Mouse (Mus musculus) layer of hippocampus, postnatal 25 days (tissue): ENCODE data around the gene Pcna. TPM values are rescaled to one million over a fixed set of nuclear protein-coding genes. Genes with fewer than 3 reads are reported as not detected.
"Not testable (repeated sequence)": the region's sequence is repeated elsewhere in the genome, so short reads cannot be mapped to it uniquely, and the experiment has no call there.

Experiments used
- DNase-seq, 2 experiments: peaks; one replicate each; pipeline ENCODE4 v3.0.0; 2022; ENCODE audit warnings: mixed read lengths in 2 of 2, low spot score in 1 of 2; ENCODE audit errors: extremely low spot score in 1 of 2
- total RNA-seq, 2 experiments: library from RNA; stranded (reverse); gene quantifications; 2 replicates each; pipeline ENCODE4 v1.2.3; 2021

Pcna gene
- total RNA-seq, 2 experiments from 2014 or later = 47.4 to 50.8 TPM

- DNase-seq = not testable (repeated sequence)
Observed at GRCm38 (mm10) chr2:132239434-132239833, 13.7 kb downstream of the Pcna start.

DNA sequence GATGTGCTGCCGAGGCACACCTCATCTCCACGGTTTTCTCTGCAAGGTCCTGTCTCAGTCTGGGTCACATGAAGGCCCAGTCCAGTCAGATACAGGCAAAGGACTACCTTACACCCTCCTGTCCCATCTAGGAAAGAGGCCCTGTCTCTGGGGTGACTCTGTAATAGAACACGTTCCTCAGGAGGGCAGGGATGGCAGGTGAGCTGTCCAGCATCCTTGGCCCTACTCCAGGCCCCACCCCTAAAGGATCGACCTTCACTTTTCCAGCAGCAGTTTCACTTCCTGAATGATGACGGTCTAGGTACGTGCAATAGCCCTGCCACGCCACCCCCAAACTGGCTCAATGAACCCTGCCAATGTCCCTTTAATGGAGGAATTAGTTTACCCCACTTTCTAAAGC is 17.1 kb downstream of the Pcna start:
- DNase-seq = no peak

DNA sequence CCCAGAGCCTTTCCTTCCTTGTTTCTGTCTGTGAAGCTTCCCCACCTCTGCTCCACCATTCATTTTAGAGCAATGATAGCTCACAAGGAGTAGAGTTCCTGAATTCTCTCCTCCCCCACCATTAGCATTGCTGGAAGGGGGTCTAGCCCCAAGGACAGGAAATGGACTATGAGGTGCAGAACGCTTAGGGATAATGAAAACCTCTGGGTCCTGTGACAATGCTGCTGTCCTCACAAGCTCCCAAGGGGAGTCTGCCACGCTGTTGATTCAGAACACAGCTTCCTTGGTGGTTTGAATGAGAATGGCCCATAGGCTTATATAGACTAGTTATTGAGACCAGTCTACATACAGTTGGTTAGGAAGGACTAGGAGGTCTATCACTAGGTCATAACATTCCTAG is 17.8 kb downstream of the Pcna start:
- no peak for DNase-seq

GRCm38 (mm10) chr2:132233985-132234765 is 18.9 kb downstream of the Pcna start:
- DNase-seq = no peak

- no peak for DNase-seq
Observed at GRCm38 (mm10) chr2:132232413-132232945, 20.6 kb downstream of the Pcna start.

GRCm38 (mm10) chr2:132224359-132224758 is 28.8 kb downstream of the Pcna start:
- no peak for DNase-seq

GRCm38 (mm10) chr2:132221611-132222073 is 31.5 kb downstream of the Pcna start:
- no peak for DNase-seq

GRCm38 (mm10) chr2:132211995-132212656 is 41.0 kb downstream of the Pcna start:
- no peak for DNase-seq

DNA sequence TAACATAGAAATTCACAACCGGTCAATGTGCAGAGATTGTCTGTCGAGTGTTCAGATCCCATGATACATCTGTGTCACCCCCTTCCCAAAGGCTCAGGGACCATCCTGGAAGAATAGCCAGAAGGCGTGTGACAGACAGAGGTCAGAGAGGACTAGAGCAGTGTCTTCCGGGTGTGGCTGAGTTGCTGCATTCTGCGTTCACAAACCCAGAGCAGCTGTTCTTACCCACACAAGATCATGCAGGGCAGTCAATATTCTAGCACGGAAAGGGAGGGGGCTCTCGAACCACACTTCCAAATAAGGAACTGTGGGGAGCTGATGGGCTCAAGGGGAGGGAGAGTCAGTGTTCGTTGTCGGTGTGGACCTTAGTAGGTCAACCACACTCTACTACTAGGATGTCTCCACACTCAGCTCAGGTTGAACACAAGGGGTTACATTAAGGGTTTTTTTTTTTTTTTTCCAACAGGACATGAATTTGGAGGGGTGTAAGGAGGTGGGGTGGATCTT is 42.3 kb downstream of the Pcna start:
- no peak for DNase-seq

DNA sequence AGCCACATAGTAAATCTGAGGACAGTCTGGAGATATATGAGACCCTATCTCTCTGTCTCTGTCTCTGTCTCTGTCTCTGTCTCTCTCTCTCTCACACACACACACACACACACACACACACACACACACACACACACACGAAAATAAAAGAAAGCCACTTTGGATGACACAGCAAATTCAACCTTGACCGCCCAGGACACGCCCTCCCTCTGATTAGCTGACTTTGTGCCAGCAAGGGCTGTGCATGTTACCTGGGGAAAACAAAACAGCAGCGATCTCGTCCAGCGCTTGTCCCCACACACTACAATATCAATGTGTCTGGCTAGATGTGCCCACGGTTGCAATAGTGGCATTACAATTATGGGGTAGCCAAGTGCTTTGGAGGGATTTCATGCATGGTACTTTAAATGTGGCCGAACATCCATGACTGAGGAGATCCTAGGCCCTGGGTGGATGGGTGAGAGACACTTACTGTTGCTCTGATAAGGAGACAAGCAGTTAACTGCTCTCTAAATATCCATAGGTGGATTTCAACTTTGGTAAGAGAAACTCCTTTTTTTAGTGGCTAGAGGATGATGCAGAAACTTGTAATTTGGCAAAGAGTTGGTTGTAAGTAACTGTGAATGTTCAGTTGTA is 44.8 kb downstream of the Pcna start:
- no peak for DNase-seq

- DNase-seq = no peak
Observed at GRCm38 (mm10) chr2:132206316-132206881, 46.7 kb downstream of the Pcna start.

GRCm38 (mm10) chr2:132205549-132205948 is 47.6 kb downstream of the Pcna start:
- DNase-seq = no peak

DNA sequence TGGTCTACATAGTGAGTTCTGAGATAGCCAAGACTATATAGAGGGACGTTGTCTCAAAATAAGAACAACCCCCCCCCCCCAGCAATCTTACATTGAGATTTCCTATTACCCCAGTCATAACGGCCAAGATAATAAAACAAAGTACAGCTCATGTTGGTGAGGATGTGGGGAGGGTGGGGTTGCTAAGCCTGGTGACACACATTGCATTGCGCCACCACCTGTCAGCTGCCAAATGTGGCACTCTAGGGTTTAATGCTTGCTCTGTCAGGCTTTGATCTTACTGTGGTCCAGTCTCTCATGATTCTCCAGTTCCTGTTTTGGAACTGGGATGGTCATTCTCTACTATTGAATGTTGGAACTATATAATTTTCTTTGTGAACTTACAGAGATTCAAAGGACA is 49.3 kb downstream of the Pcna start:
- DNase-seq = no peak

DNA sequence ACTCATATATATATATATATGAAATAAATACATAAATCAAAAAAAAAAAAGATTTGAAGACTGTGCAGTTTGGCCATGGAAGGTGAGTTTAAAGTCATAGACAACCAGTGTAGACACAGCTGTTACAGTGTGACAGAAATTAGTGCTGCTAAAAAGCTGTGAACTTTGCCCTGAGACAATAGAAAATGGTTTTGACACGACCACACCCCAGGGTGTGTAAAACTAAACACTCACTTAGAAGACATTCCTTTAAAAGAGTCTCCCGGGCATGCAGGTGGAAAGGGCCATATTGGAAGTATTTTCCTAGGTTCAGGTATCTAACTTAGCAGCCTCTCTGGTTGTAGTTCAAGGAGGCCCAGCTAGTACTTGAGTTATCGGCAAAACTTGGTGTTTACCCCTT is 49.9 kb downstream of the Pcna start:
- DNase-seq = no peak

Other genes with a start within 250 kb of the Pcna start
- 10 to 100 TPM; 31.4 to 34.8 TPM for gene Rassf2, start 223.1 kb downstream of the Pcna start, total RNA-seq
- gene Slc23a2, start 108.2 kb downstream of the Pcna start, total RNA-seq = 10 to 100 TPM; 90.9 to 94.0 TPM
- 10 to 100 TPM; 27.4 to 29.6 TPM for gene Tmem230, start 5.5 kb downstream of the Pcna start, total RNA-seq
- gene Cds2, start 9.8 kb upstream of the Pcna start, total RNA-seq = 100 to 1,000 TPM; 228 to 237 TPM
- 1 to 10 TPM; 2.8 to 3.7 TPM for gene Prokr2, start 132.1 kb upstream of the Pcna start, total RNA-seq